Mouse (Mus musculus) CH12.LX (cell line): ENCODE data around the gene Sgsh. TPM values are rescaled to one million over a fixed set of nuclear protein-coding genes. Genes with fewer than 3 reads are reported as not detected.

Experiments used
- DNase-seq: peaks from one replicate; pipeline ENCODE4 v3.0.0-alpha.2; 2013; ENCODE audit errors: extremely low read depth
- H3K27ac ChIP-seq: 2 replicates; pipeline ENCODE4 v1.5.1; 2012; ENCODE audit warnings: low read depth, mild to moderate bottlenecking, control low read depth, moderate library complexity; ENCODE audit not compliant: insufficient read depth
- H3K27me3 ChIP-seq: replicated peaks from 2 replicates; pipeline ENCODE3; 2012; ENCODE audit warnings: inconsistent platforms
- H3K36me3 ChIP-seq, 2 experiments: replicated peaks in 1 of 2; 2 replicates each; pipeline versions ENCODE3 to v1.6.1; 2012; ENCODE audit warnings: inconsistent platforms in 1 of 2, low read length in 1 of 2, mild to moderate bottlenecking in 1 of 2, mixed read lengths in 1 of 2, moderate library complexity in 1 of 2; ENCODE audit not compliant: control insufficient read depth in 1 of 2, insufficient read depth in 1 of 2
- H3K4me1 ChIP-seq, 2 experiments: 2 replicates each; pipeline ENCODE4 v1.6.1; 2012; ENCODE audit warnings: inconsistent platforms in 1 of 2, moderate library complexity in 1 of 2; ENCODE audit not compliant: insufficient read depth in 2 of 2, control insufficient read depth in 1 of 2
- H3K4me2 ChIP-seq: 2 replicates; pipeline ENCODE4 v1.6.1; 2012; ENCODE audit warnings: low read depth, mild to moderate bottlenecking, control low read depth; ENCODE audit not compliant: poor library complexity, insufficient read depth, severe bottlenecking
- H3K4me3 ChIP-seq, 3 experiments: fragments of 150-350 bp in 1 of 3; sonication (generic) in 1 of 3; replicated peaks in 1 of 3; 2 replicates each; pipeline versions ENCODE3 to v1.5.1; 2011 to 2012; ENCODE audit warnings: low read depth in 2 of 3, low read length in 2 of 3, mild to moderate bottlenecking in 2 of 3, moderate library complexity in 2 of 3, control low read depth in 1 of 3, improper control_type of control experiment in 1 of 3, inconsistent platforms in 1 of 3, mixed read lengths in 1 of 3; ENCODE audit not compliant: poor library complexity in 1 of 3
- H3K79me2 ChIP-seq: replicated peaks from 2 replicates; pipeline ENCODE4 v1.6.1; 2012; ENCODE audit warnings: mild to moderate bottlenecking, moderate library complexity; ENCODE audit not compliant: control insufficient read depth, poor library complexity, insufficient read depth, severe bottlenecking; ENCODE audit errors: extremely low read depth
- H3K9ac ChIP-seq: 2 replicates; pipeline ENCODE4 v1.6.1; 2012; ENCODE audit warnings: low read depth, mild to moderate bottlenecking, control low read depth, moderate library complexity; ENCODE audit not compliant: insufficient read depth
- H3K9me3 ChIP-seq: replicated peaks from 2 replicates; pipeline ENCODE3; 2012; ENCODE audit warnings: low read length, inconsistent platforms, mixed read lengths
- BHLHE40 ChIP-seq: IDR thresholded peaks from 2 replicates; pipeline ENCODE4 v1.6.1; 2011; ENCODE audit warnings: mild to moderate bottlenecking, low read depth, low read length, improper control_type of control experiment
- CHD1 ChIP-seq: IDR thresholded peaks from 2 replicates; pipeline ENCODE4 v1.6.1; 2012; ENCODE audit warnings: low read depth, low read length, improper control_type of control experiment, inconsistent platforms
- CHD2 ChIP-seq: IDR thresholded peaks from 2 replicates; pipeline ENCODE4 v1.6.1; 2011; ENCODE audit warnings: low read length, improper control_type of control experiment
- CTCF ChIP-seq, 2 experiments: IDR thresholded peaks in 1 of 2; conservative IDR thresholded peaks in 1 of 2; 2 replicates each; pipeline ENCODE4 v1.5.1; 2011 to 2012; ENCODE audit warnings: low read depth in 2 of 2, low read length in 2 of 2, improper control_type of control experiment in 1 of 2, inconsistent platforms in 1 of 2, mild to moderate bottlenecking in 1 of 2, moderate library complexity in 1 of 2
- E2F4 ChIP-seq: IDR thresholded peaks from 2 replicates; pipeline ENCODE4 v1.6.1; 2011; ENCODE audit warnings: low read depth, low read length, improper control_type of control experiment; ENCODE audit not compliant: insufficient replicate concordance
- ELF1 ChIP-seq: IDR thresholded peaks from 2 replicates; pipeline ENCODE4 v1.6.1; 2014; ENCODE audit warnings: low read depth, mild to moderate bottlenecking, inconsistent platforms, low read length, improper control_type of control experiment
- EP300 ChIP-seq: IDR thresholded peaks from 2 replicates; pipeline ENCODE4 v1.6.1; 2011; ENCODE audit warnings: low read length, improper control_type of control experiment
- ETS1 ChIP-seq: conservative IDR thresholded peaks from 2 replicates; pipeline ENCODE4 v1.6.1; 2012; ENCODE audit warnings: low read depth, mild to moderate bottlenecking, inconsistent platforms, low read length, improper control_type of control experiment, moderate library complexity
- GABPA ChIP-seq: IDR thresholded peaks from 2 replicates; pipeline ENCODE4 v1.6.1; 2012; ENCODE audit warnings: low read depth, low read length, improper control_type of control experiment, inconsistent platforms; ENCODE audit not compliant: insufficient replicate concordance
- HCFC1 ChIP-seq: IDR thresholded peaks from 2 replicates; pipeline ENCODE4 v1.6.1; 2012; ENCODE audit warnings: low read depth, mild to moderate bottlenecking, inconsistent platforms, low read length, improper control_type of control experiment
- IRF4 ChIP-seq: IDR thresholded peaks from 2 replicates; pipeline ENCODE4 v1.6.1; 2014; ENCODE audit warnings: low read depth, mild to moderate bottlenecking, inconsistent platforms, low read length, improper control_type of control experiment
- JUN ChIP-seq: IDR thresholded peaks from 2 replicates; pipeline ENCODE4 v1.6.1; 2011; ENCODE audit warnings: low read depth, mild to moderate bottlenecking, low read length, improper control_type of control experiment, moderate library complexity; ENCODE audit not compliant: insufficient read depth
- JUND ChIP-seq: conservative IDR thresholded peaks from 2 replicates; pipeline ENCODE4 v1.6.1; 2011; ENCODE audit warnings: low read depth, low read length, improper control_type of control experiment
- KAT2A ChIP-seq: IDR thresholded peaks from 2 replicates; pipeline ENCODE4 v1.6.1; 2012; ENCODE audit warnings: low read length, improper control_type of control experiment, inconsistent platforms; ENCODE audit not compliant: insufficient replicate concordance
- MAFK ChIP-seq: IDR thresholded peaks from 2 replicates; pipeline ENCODE4 v1.6.1; 2011; ENCODE audit warnings: low read length, improper control_type of control experiment; ENCODE audit not compliant: insufficient replicate concordance
- MAX ChIP-seq: IDR thresholded peaks from 2 replicates; pipeline ENCODE4 v1.6.1; 2011; ENCODE audit warnings: low read length, improper control_type of control experiment
- MAZ ChIP-seq: IDR thresholded peaks from 2 replicates; pipeline ENCODE4 v1.6.1; 2012; ENCODE audit warnings: low read depth, mild to moderate bottlenecking, inconsistent platforms, low read length, improper control_type of control experiment, moderate library complexity
- MEF2A ChIP-seq: IDR thresholded peaks from 2 replicates; pipeline ENCODE4 v1.6.1; 2014; ENCODE audit warnings: low read depth, mild to moderate bottlenecking, inconsistent platforms, low read length, improper control_type of control experiment, borderline replicate concordance
- MXI1 ChIP-seq: IDR thresholded peaks from 2 replicates; pipeline ENCODE4 v1.6.1; 2011; ENCODE audit warnings: mild to moderate bottlenecking, low read depth, low read length, improper control_type of control experiment
- MYC ChIP-seq: IDR thresholded peaks from 2 replicates; pipeline ENCODE4 v1.6.1; 2011; ENCODE audit warnings: low read depth, mild to moderate bottlenecking, improper control_type of control experiment, low read length
- NELFE ChIP-seq: IDR thresholded peaks from 2 replicates; pipeline ENCODE4 v1.6.1; 2011; ENCODE audit warnings: low read depth, low read length, improper control_type of control experiment
- NRF1 ChIP-seq: IDR thresholded peaks from 2 replicates; pipeline ENCODE4 v1.6.1; 2014; ENCODE audit warnings: low read depth, mild to moderate bottlenecking, inconsistent platforms, low read length, improper control_type of control experiment, moderate library complexity
- PAX5 ChIP-seq: IDR thresholded peaks from 2 replicates; pipeline ENCODE4 v1.6.1; 2012; ENCODE audit warnings: low read length, inconsistent platforms, mixed read lengths
- POLR2A ChIP-seq: IDR thresholded peaks from 2 replicates; pipeline ENCODE4 v1.6.1; 2011; ENCODE audit warnings: low read depth, mild to moderate bottlenecking, improper control_type of control experiment, low read length
- POLR2AphosphoS2 ChIP-seq: IDR thresholded peaks from 2 replicates; pipeline ENCODE4 v1.6.1; 2011; ENCODE audit warnings: low read depth, low read length, improper control_type of control experiment
- RAD21 ChIP-seq: IDR thresholded peaks from 2 replicates; pipeline ENCODE4 v1.6.1; 2011; ENCODE audit warnings: low read depth, mild to moderate bottlenecking, low read length, improper control_type of control experiment, moderate library complexity
- RCOR1 ChIP-seq: conservative IDR thresholded peaks from 2 replicates; pipeline ENCODE4 v1.6.1; 2012; ENCODE audit warnings: low read depth, mild to moderate bottlenecking, inconsistent platforms, low read length, improper control_type of control experiment
- SIN3A ChIP-seq: IDR thresholded peaks from 2 replicates; pipeline ENCODE4 v1.6.1; 2012; ENCODE audit warnings: low read length, improper control_type of control experiment, inconsistent platforms
- SMC3 ChIP-seq: IDR thresholded peaks from 2 replicates; pipeline ENCODE4 v1.6.1; 2011; ENCODE audit warnings: low read depth, low read length, improper control_type of control experiment
- TBP ChIP-seq: conservative IDR thresholded peaks from 2 replicates; pipeline ENCODE4 v1.6.1; 2011; ENCODE audit warnings: low read depth, low read length, improper control_type of control experiment
- TCF12 ChIP-seq: IDR thresholded peaks from 2 replicates; pipeline ENCODE4 v1.6.1; 2014; ENCODE audit warnings: low read depth, mild to moderate bottlenecking, inconsistent platforms, low read length, improper control_type of control experiment
- UBTF ChIP-seq: IDR thresholded peaks from 2 replicates; pipeline ENCODE4 v1.6.1; 2012; ENCODE audit warnings: low read depth, mild to moderate bottlenecking, inconsistent platforms, low read length, improper control_type of control experiment, moderate library complexity
- USF1 ChIP-seq: IDR thresholded peaks from 2 replicates; pipeline ENCODE4 v1.6.1; 2014; ENCODE audit warnings: low read depth, mild to moderate bottlenecking, inconsistent platforms, low read length, improper control_type of control experiment
- USF2 ChIP-seq: conservative IDR thresholded peaks from 2 replicates; pipeline ENCODE4 v1.6.1; 2011; ENCODE audit warnings: low read depth, low read length, improper control_type of control experiment
- ZC3H11A ChIP-seq: IDR thresholded peaks from 2 replicates; pipeline ENCODE4 v1.6.1; 2012; ENCODE audit warnings: low read depth, mild to moderate bottlenecking, inconsistent platforms, low read length, improper control_type of control experiment
- ZKSCAN1 ChIP-seq: IDR thresholded peaks from 2 replicates; pipeline ENCODE4 v1.6.1; 2012; ENCODE audit warnings: low read depth, inconsistent platforms, low read length, improper control_type of control experiment, borderline replicate concordance
- ZMIZ1 ChIP-seq: IDR thresholded peaks from 2 replicates; pipeline ENCODE4 v1.6.1; 2012; ENCODE audit warnings: low read depth, mild to moderate bottlenecking, inconsistent platforms, low read length, improper control_type of control experiment
- ZNF384 ChIP-seq: IDR thresholded peaks from 2 replicates; pipeline ENCODE4 v1.6.1; 2012; ENCODE audit warnings: low read depth, low read length, improper control_type of control experiment, inconsistent platforms
- dilution Hi-C: fragments of 300-500 bp; cut with MboI; formaldehyde crosslinking; loops from 2 replicates; pipeline ENCODE4 v1.14.3; 2020; ENCODE audit warnings: low sequenced_read_pairs; ENCODE audit not compliant: extremely low pct_unique_long_range_greater_than_20kb, extremely low pct_ligation_motif_present
- in situ Hi-C: fragments of 300-500 bp; cut with MboI; formaldehyde crosslinking; loops from 3 replicates; pipeline ENCODE4 v1.14.3; 2019; ENCODE audit warnings: low sequenced_read_pairs, low pct_ligation_motif_present, low pct_unique_long_range_greater_than_20kb, mixed read lengths
- polyA plus RNA-seq: library from polyadenylated mRNA; unstranded; fragments of >175 nt; gene quantifications from 2 replicates; pipeline ENCODE4 v1.2.1, GENCODE M21; 2012; ENCODE audit warnings: low read depth; ENCODE audit not compliant: insufficient read length
- total RNA-seq, 2 experiments: library from RNA; depleted of rRNA; stranded (reverse); fragments of 300-350 nt in 1 of 2; fragments of >200 nt in 1 of 2; gene quantifications; 2 replicates each; pipeline ENCODE4 v1.2.3; 2012 to 2014

The Sgsh gene
- total and polyA plus RNA-seq, 3 experiments = 3.2 to 12.2 (median 10.6) TPM

GRCm38 (mm10) chr11:119392001-119392614, 36.8 kb upstream of the Sgsh start:
- Histone ChIP-seq H3K4me2 (peak overlapping the region; percentile 39), H3K4me3 (peak overlapping the region; percentile 9 to 22 (median 22)), H3K9me3 (no peaks in the 10 kb centered on the region), H3K36me3 (peaks cover 7 to 15% of the 10 kb centered on the region in 2 experiments), H3K27ac (peak overlapping the region; percentile 26), H3K4me1 (peaks cover 18 to 36% of the 10 kb centered on the region in 2 experiments), H3K27me3 (peaks cover 72% of the 10 kb centered on the region), H3K9ac (peak overlapping the region; percentile 41), H3K79me2 (no peaks in the 10 kb centered on the region)
- in situ Hi-C loops = no loop called here
- dilution Hi-C loops = no loop called here
- peak; percentile 82 for DNase-seq
- TF ChIP-seq ZNF384 = no peak
- TF ChIP-seq SIN3A = peak; percentile 78
- TF ChIP-seq JUND = no peak
- no peak for TF ChIP-seq JUN
- peak; percentile 71; the same call in 1 of the 2 replicates for TF ChIP-seq TBP
- TF ChIP-seq ETS1 = no peak
- peak; percentile 35; the same call in 1 of the 2 replicates for TF ChIP-seq HCFC1
- TF ChIP-seq IRF4 = 0 out of 2 replicates have a peak, but pooled peaks have one; percentile 14
- no peak for TF ChIP-seq EP300
- no peak for TF ChIP-seq MAFK
- TF ChIP-seq USF2 = no peak
- TF ChIP-seq USF1 = no peak
- no peak for TF ChIP-seq PAX5
- no peak for TF ChIP-seq E2F4
- TF ChIP-seq MAX = peak; percentile 80
- no peak for TF ChIP-seq CHD2
- TF ChIP-seq MAZ = peak; percentile 61; the same call in 1 of the 2 replicates
- TF ChIP-seq BHLHE40 = no peak
- no peak for TF ChIP-seq GABPA
- peak; percentile 47; the same call in 1 of the 2 replicates for TF ChIP-seq MEF2A
- TF ChIP-seq POLR2A = peak; percentile 80
- 0 out of 2 replicates have a peak, but pooled peaks have one; percentile 27 for TF ChIP-seq MYC
- no peak for TF ChIP-seq CTCF (conservative IDR thresholded peaks at IDR 0.05 in 1 of 2, IDR thresholded peaks at IDR 0.05 in 1 of 2; ENCODE audit: low read depth in 2 of 2, low read length in 2 of 2)
- peak; percentile 65; the same call in 1 of the 2 replicates for TF ChIP-seq MXI1
- TF ChIP-seq NRF1 = no peak
- no peak for TF ChIP-seq RAD21
- peak; percentile 67; the same call in 1 of the 2 replicates for TF ChIP-seq NELFE
- TF ChIP-seq CHD1 = no peak
- no peak for TF ChIP-seq ZC3H11A
- 0 out of 2 replicates have a peak, but pooled peaks have one; percentile 58 for TF ChIP-seq TCF12
- TF ChIP-seq SMC3 = no peak
- peak; percentile 73 for TF ChIP-seq ZMIZ1
- TF ChIP-seq ZKSCAN1 = no peak
- no peak for TF ChIP-seq POLR2AphosphoS2
- 0 out of 2 replicates have a peak, but pooled peaks have one; percentile 10 for TF ChIP-seq UBTF
- TF ChIP-seq RCOR1 = 0 out of 2 replicates have a peak, but pooled peaks have one; percentile 40
- peak; percentile 64 for TF ChIP-seq ELF1
- TF ChIP-seq KAT2A = no peak
